Mouse (Mus musculus) CH12F3 (cell line): ENCODE results near the gene Dock11.

ENCODE experiments used
- in situ Hi-C: fragments of 300-500 bp; cut with MboI; formaldehyde crosslinking; loops from 2 replicates; pipeline ENCODE4 v1.14.3; 2020; ENCODE audit warnings: low sequenced_read_pairs

Gene Dock11

GRCm38 (mm10) chrX:36088464-36089256 lies 200.0 kb downstream of the Dock11 start:
- in situ Hi-C loops = no loop called here

DNA sequence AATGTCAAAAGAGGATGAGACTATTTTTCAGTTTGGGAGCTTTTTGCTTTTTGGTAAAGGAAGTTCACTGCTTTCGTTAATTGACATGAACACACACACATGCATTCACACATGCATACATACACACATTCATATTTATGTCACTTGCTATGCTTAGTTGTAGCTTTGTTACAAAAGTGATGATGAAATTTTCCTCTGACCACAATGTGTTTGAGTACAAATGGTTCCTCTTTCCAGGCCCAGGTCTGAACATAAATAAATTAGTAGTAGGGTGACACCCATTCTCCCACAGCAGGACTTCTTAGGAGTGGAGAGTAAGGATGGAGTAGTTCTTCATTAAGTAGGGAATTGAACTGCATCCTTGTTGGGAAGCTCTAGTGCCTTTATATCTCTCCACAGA lies 212.3 kb downstream of the Dock11 start:
- in situ Hi-C loops = no loop called here

GRCm38 (mm10) chrX:36101318-36101717 lies 212.7 kb downstream of the Dock11 start:
- in situ Hi-C loops = no loop called here

DNA sequence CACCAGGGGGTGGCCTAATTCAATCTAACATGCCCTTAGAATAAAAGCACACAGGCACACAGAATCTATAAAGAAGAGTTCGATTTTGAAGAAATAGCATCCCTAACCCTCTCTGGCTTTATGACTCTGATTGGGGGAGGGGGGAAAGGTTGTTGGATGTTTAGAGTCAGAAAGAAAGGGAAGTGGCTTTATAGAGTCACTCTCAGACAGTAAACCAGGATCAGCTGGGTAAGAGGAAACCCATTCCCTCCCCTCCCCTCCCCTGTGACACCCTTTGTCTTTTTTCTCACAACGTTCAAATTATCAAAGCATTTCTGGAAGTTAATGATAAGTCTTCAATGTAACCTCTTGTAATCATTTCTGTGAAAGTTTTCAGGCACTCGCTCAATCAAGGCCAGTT lies 220.0 kb downstream of the Dock11 start:
- in situ Hi-C loops = no loop called here

DNA sequence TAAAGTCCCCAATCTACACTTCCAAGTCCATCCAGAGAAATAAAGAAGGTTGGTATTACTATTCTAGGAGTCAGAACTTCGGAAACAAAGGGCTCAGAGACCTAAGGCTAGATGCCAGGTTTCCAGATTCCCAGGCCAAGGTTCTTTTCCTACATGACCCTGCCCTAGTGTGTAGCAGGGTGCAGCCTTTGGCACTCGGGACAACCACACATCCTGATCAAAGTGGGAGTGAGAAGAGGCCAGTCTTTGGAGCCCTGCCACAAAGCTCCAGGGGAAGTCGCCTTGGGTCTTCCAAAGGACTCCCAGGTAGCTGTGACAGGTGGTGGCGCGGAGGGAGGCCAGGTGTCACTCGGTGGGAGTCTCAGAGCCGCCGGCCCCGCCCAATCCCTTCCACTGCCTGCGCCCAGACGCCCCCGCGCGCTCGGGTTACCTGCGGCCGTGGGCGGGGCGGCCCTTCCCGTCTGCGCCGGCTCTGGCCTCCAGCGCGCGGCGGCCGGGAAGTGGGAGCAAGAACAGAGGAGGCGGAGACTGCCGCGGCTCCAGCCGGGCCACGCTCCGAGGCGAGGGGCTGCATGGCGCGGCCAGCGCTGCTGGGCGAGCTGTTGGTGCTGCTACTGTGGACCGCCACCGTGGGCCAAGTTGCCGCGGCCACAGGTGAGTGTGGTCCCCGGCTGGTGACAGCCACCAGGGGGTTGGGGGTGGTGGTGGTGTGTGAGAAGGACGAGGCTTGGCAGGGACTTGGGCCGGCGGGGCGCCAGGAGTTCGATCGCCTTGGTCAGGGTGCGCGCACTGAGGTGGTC lies 223.2 kb downstream of the Dock11 start, which contains the start of gene Il13ra1:
TSS of gene Il13ra1 (plus strand) at position 489 of the 800 bp plus-strand sequence.
- in situ Hi-C loops = no loop called here

DNA sequence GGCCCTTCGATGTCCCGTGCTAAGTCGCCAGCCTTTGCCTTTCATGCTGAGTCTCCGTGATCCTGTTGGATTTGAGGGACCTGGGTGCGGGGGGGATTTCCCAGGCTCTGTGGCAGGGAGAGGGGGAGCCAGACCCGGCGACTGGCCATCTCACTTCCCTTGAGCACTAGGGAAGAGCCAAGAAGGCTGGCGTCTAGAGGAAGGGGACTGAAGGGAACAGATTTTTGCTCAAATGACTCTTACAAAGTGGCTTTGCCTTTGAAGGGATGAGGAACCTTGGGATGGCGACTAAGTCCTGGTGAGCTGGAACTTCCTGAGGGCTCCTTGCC lies 223.8 kb downstream of the Dock11 start:
- in situ Hi-C loops = no loop called here

DNA sequence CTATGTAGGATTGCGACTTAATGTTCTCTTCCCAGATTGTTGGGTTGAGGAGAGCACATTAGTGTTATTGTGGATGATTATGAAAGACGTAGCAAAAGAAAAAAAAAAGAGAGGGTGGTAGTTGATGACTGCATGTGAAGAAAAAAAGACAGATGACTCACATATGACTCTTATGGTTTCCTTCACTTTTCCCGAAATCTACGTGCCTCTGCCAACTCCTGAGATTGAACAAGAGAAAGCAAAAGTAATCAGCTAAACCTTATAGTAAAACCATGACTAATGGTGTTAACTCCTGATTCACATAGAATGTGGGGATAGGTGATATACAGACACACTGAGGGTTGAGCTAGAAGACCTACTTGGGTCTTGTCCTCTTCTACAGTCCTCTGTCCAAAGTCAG lies 226.5 kb downstream of the Dock11 start:
- in situ Hi-C loops = no loop called here
